Mouse (Mus musculus) granulocyte monocyte progenitor cell, adult 5-6 weeks (primary cell): ENCODE measurements around the gene Ube2a. TPM values are rescaled to one million over a fixed set of nuclear protein-coding genes. Genes with fewer than 3 reads are reported as not detected.
"Not testable (repeated sequence)": the region's sequence is repeated elsewhere in the genome, so short reads cannot be mapped to it uniquely, and the experiment has no call there.

ENCODE experiments used
- ATAC-seq: replicated peaks from 2 replicates; pipeline ENCODE4 v1.8.0; 2016; ENCODE audit warnings: mild to moderate bottlenecking, moderate TSS enrichment, inconsistent platforms; ENCODE audit not compliant: poor library complexity, severe bottlenecking
- total RNA-seq, 2 experiments: library from RNA; stranded (forward) in 1 of 2; stranded (reverse) in 1 of 2; fragments of 200-712, 200-1000 nt in 1 of 2; fragments of >200 nt in 1 of 2; fragmentation: Nextera tagmentation in 1 of 2; gene quantifications; 2 replicates each; pipeline ENCODE4 v1.2.3; 2014 to 2017

The Ube2a gene
- total RNA-seq, 2 experiments from 2014 or later = 12.7 to 126 TPM

GRCm38 (mm10) chrX:36898931-36899330, 25.2 kb downstream of the Ube2a start:
- ATAC-seq = not testable (repeated sequence)

GRCm38 (mm10) chrX:36901655-36902054, 28.0 kb downstream of the Ube2a start:
- no peak for ATAC-seq

- ATAC-seq = peak; percentile 36
Measured at GRCm38 (mm10) chrX:36902321-36903114, 28.8 kb downstream of the Ube2a start, which contains the start of gene Nkrf. Gene Nkrf (minus strand): TSS chrX:36902899.

- ATAC-seq = peak; percentile 94
Measured at GRCm38 (mm10) chrX:36903115-36903768, 29.5 kb downstream of the Ube2a start.

GRCm38 (mm10) chrX:36906539-36906938, 32.8 kb downstream of the Ube2a start:
- ATAC-seq = no peak

- peak; percentile 56; the same call in 1 of the 2 replicates for ATAC-seq
Measured at GRCm38 (mm10) chrX:36911343-36911742, 37.6 kb downstream of the Ube2a start.

- no peak for ATAC-seq
Measured at GRCm38 (mm10) chrX:36917749-36918148, 44.0 kb downstream of the Ube2a start.

GRCm38 (mm10) chrX:36921346-36921745, 47.6 kb downstream of the Ube2a start:
- no peak for ATAC-seq

- ATAC-seq = no peak
Measured at GRCm38 (mm10) chrX:36928791-36929190, 55.1 kb downstream of the Ube2a start.

- ATAC-seq = peak; percentile 27; the same call in 1 of the 2 replicates
Measured at GRCm38 (mm10) chrX:36929694-36930093, 56.0 kb downstream of the Ube2a start.

GRCm38 (mm10) chrX:36930574-36930973, 56.9 kb downstream of the Ube2a start:
- no peak; the same call in 1 of the 2 replicates for ATAC-seq

Other genes starting within 250 kb of the Ube2a start
- 1.6 and 2.6 TPM in 2 replicates for gene Akap17b, start 228.5 kb upstream of the Ube2a start, total RNA-seq (2014; fragmentation: Nextera tagmentation)
- 3.4 and 3.8 TPM in 2 replicates for gene Akap17b, start 228.5 kb upstream of the Ube2a start, total RNA-seq (2017)
- 2.5 and 4.3 TPM in 2 replicates for gene Slc25a43, start 130.2 kb upstream of the Ube2a start, total RNA-seq (2014; fragmentation: Nextera tagmentation)
- 1.0 and 1.2 TPM in 2 replicates for gene Slc25a43, start 130.2 kb upstream of the Ube2a start, total RNA-seq (2017)
- 933 and 1,044 TPM in 2 replicates for gene Slc25a5, start 78.2 kb upstream of the Ube2a start, total RNA-seq (2014; fragmentation: Nextera tagmentation)
- 865 and 1,012 TPM in 2 replicates for gene Slc25a5, start 78.2 kb upstream of the Ube2a start, total RNA-seq (2017)
- 26.3 and 26.8 TPM in 2 replicates for gene C330007P06Rik, start 211 bp downstream of the Ube2a start, total RNA-seq (2014; fragmentation: Nextera tagmentation)
- gene C330007P06Rik, start 211 bp downstream of the Ube2a start, total RNA-seq (2017) = 70.1 and 71.1 TPM in 2 replicates
- gene Nkrf, start 29.0 kb downstream of the Ube2a start, total RNA-seq (2014; fragmentation: Nextera tagmentation) = 17.9 and 19.6 TPM in 2 replicates
- 12.9 and 14.1 TPM in 2 replicates for gene Nkrf, start 29.0 kb downstream of the Ube2a start, total RNA-seq (2017)
- gene Sept6, start 117.9 kb downstream of the Ube2a start, total RNA-seq (2014; fragmentation: Nextera tagmentation) = 34.2 and 37.0 TPM in 2 replicates
- 39.6 and 44.2 TPM in 2 replicates for gene Sept6, start 117.9 kb downstream of the Ube2a start, total RNA-seq (2017)
- 0.38 TPM in 1 of 2 replicates, not detected in the other for gene Sowahd, start 174.9 kb downstream of the Ube2a start, total RNA-seq (2014; fragmentation: Nextera tagmentation)
- 0.15 and 1.2 TPM in 2 replicates for gene Sowahd, start 174.9 kb downstream of the Ube2a start, total RNA-seq (2017)
- gene Rpl39, start 211.5 kb downstream of the Ube2a start, total RNA-seq (2014; fragmentation: Nextera tagmentation) = 2,391 and 2,751 TPM in 2 replicates
- gene Rpl39, start 211.5 kb downstream of the Ube2a start, total RNA-seq (2017) = 3,105 and 3,852 TPM in 2 replicates
- 48.5 and 59.1 TPM in 2 replicates for gene Upf3b, start 236.4 kb downstream of the Ube2a start, total RNA-seq (2014; fragmentation: Nextera tagmentation)
- gene Upf3b, start 236.4 kb downstream of the Ube2a start, total RNA-seq (2017) = 57.7 and 58.8 TPM in 2 replicates